Mouse (Mus musculus) lung, adult 2 months (tissue): ENCODE data around the gene Qrich2. TPM values are rescaled to one million over a fixed set of nuclear protein-coding genes. Genes with fewer than 3 reads are reported as not detected.
"Not testable (repeated sequence)": the region's sequence is repeated elsewhere in the genome, so short reads cannot be mapped to it uniquely, and the experiment has no call there.

Experiments
- DNase-seq: peaks from one replicate; pipeline ENCODE4 v3.0.0; 2022
- H3K4me1 ChIP-seq: fragments of 200-500 bp; 2 replicates; pipeline ENCODE4 v1.6.1; 2011; ENCODE audit warnings: low read length; ENCODE audit not compliant: control insufficient read depth, insufficient read depth
- H3K4me3 ChIP-seq: fragments of 200-500 bp; replicated peaks from 2 replicates; pipeline ENCODE3; 2011; ENCODE audit warnings: low read depth, mild to moderate bottlenecking, control low read depth, low read length; ENCODE audit errors: extremely low read depth
- CTCF ChIP-seq: fragments of 200-500 bp; IDR thresholded peaks from 2 replicates; pipeline ENCODE4 v1.5.1; 2011; ENCODE audit warnings: mild to moderate bottlenecking, low read length, control low read depth; ENCODE audit not compliant: insufficient read depth
- POLR2A ChIP-seq: fragments of 200-500 bp; IDR thresholded peaks from 2 replicates; pipeline ENCODE4 v1.6.1; 2011; ENCODE audit warnings: low read depth, mild to moderate bottlenecking, control low read depth, low read length, borderline replicate concordance; ENCODE audit errors: extremely low read depth
- whole genome bisulfite sequencing: fragments of 180-500 bp; shearing (Covaris S2); methylation state at CpG from one replicate; pipeline ENCODE4 v1.1.7; 2018; 5-methylcytosine and 5-hydroxymethylcytosine counted together
- polyA plus RNA-seq: library from polyadenylated mRNA; depleted of rRNA; stranded (reverse); fragments of >200 nt; gene quantifications from 2 replicates; pipeline ENCODE4 v1.2.3, GENCODE M21; 2012

Gene Qrich2
- polyA plus RNA-seq, 1 experiment = 0.11 TPM

DNA sequence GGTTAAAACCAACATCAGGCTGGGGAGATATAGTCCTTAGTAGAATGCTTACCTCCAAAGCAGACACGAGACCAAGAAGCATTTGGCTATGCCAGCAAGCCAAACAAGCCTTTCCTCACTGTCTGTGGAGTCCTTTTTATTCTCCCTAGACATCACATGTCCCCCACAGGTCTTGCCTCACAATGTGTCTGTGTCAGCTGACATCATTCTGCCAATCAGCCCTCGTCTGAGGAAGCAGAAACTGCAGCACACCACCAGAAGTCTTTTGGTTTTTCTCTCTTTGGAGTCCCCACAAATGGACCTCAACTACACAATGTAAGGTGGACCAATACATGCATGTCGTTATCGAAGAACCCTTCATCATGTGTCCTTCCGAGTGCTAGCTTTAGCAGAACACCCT lies 49.0 kb downstream of the Qrich2 start:
- no peak for DNase-seq
- Histone ChIP-seq H3K4me1 (0 out of 2 replicates have a peak, but pooled peaks cover 5% of the 10 kb centered on the region), H3K4me3 (no peak overlapping the region)
- no peak for TF ChIP-seq POLR2A
- no peak for TF ChIP-seq CTCF
- WGBS = 91% methylated on average over 5 of the region's 5 CpGs

DNA sequence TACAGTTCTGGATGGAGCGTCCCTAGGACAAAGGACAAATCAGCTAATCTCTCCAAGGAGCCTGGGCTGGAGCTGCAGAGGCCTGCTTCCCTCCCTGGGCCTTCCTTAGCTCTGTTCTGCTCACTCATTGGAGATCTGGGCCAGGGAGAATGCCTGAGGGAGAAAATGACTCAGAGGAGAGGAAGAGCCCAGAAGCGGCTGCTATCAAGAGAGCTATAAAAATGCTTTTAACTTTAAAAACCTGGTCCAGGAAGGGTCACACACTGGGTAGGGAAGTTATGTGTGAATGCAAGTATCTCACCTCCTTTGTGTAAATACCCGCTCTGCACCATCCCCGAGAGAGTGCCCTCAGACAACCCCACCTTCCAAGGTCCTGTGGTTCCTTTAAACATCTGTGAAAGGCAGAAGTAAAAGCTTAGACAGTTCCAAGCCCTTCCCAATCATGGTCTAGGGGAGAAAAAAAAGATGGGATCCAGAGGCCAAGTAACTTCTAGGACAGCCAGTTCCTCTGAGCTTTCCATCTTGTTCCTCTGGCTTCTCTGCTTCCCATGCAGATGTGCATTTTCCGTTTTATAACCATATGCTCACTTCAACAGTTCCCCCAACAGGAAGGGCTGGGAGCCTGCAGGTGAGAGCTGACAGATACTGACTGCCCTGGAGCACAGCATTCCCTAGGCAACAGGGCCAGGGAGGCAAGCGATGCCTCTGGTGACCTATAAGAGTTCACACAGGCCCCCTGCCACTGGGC lies 49.7 kb downstream of the Qrich2 start:
- DNase-seq = no peak
- Histone ChIP-seq H3K4me1 (0 out of 2 replicates have a peak, but pooled peaks cover 6% of the 10 kb centered on the region), H3K4me3 (no peak overlapping the region)
- TF ChIP-seq POLR2A (no peak), CTCF (no peak)
- WGBS = 77% methylated on average over 6 of the region's 6 CpGs

DNA sequence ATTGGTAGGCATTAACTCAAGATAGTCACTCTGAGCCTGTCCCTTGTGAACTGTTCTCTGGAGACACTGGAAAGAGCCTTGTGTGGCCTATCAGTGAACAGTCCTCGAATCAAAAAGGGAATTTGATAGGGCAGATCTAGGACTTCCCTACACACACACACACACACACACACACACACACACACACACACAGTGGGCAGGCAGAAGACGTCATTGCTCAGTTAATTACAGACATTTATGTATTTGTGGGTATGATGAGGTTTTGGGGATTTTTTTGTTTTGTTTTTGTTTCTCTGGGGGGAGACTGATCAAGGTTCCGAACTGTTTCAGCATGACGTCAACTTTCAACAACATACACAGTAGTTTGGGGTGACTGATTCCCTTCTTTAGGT lies 52.4 kb downstream of the Qrich2 start:
- 0 out of 2 replicates have a peak, but pooled peaks cover 6% of the 10 kb centered on the region for H3K4me1 ChIP-seq
- TF ChIP-seq POLR2A = no peak
- TF ChIP-seq CTCF = no peak
- DNase-seq = no peak
- WGBS = 69% methylated on average over 4 of the region's 4 CpGs
- H3K4me3 ChIP-seq = no peak overlapping the region

DNA sequence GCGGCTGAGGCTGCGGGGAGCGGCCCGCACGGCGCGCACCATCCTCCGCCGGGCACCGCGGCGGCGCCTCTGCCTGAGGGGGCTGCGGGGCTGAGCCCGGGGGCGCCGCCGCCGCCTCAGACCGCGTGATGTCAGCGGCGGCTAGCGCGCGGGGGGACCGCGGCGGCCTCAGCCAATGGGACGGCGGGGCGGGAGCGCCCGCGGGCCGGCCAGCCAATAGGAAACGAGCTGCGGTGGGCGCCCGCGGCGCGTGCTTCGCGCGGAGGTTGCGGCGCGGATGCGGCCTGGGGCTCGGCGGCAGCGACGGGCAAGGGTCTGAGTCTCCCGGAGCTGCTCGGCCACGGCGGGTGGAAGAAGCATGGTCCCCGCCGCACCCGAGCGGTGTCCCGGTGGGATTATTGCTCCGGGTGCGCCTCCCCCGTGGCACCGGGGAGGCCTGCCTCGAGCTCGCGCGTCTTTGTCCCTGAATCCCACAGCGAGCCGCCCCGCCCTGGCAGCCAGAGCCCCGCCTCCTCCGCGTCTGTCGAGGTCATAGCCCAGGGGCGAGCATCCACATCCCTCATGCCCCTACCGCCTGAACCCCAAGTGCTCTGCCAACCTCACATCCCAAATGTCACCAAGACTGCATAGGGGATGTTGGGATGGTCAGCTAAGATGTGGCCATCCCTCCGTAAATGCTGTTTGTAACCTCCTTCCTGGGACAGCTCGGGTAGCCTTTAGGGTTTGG lies 53.0 kb downstream of the Qrich2 start, which contains the start of gene Rnf157:
Gene Rnf157, minus strand, starts transcription at position 129 of the 727 bp plus-strand sequence.
- 2% methylated on average over 81 of the region's 82 CpGs for whole genome bisulfite sequencing
- H3K4me1 ChIP-seq = 0 out of 2 replicates have a peak, but pooled peaks cover 3% of the 10 kb centered on the region
- H3K4me3 ChIP-seq = peak within 1 kb of the TSS; percentile 74
- peak; percentile 79 for DNase-seq
- TF ChIP-seq POLR2A (no peak), CTCF (no peak)

DNA sequence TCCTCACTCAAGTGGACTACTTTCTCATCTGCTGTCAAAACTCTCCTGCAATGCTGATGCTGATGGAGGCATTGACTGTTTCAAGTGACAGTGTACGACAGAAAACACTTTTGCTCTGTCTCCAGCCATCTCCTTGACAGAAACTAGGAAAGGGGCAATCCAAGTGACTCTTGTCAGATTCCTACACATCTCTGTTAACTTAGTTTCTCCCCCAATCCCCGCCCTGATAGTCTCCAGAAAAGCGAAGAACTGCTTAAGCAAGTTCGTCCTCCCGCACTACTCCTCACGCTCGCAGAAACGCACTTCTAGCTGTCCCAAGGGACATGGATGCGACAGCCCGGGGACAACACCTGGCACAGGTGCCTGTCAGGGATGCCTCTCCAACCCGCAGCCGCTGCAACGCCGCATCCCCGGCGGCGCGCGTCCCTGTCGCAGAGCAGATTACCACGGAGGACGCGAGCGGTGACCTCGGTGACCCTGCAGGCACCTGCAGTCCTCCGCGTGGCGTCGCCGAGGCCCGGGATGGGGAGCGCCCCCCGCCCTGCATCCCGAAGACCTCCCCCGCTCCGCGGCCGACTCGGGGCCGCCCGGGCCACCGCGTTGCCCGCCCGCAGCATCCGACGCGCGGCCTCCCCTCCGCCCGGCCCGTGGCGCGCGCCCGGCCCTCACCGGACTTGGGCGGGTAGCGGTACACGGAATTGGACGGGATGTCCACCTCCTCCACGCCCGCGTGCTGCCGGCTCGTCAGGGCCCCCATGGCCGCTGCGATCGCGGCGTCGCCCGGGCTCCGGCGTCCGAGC lies 53.8 kb downstream of the Qrich2 start:
- 2% methylated on average over 58 of the region's 76 CpGs for WGBS
- Histone ChIP-seq H3K4me3 (peak overlapping the region; percentile 74), H3K4me1 (0 out of 2 replicates have a peak, but pooled peaks cover 3% of the 10 kb centered on the region)
- no peak for DNase-seq
- no peak for TF ChIP-seq CTCF
- TF ChIP-seq POLR2A = no peak

DNA sequence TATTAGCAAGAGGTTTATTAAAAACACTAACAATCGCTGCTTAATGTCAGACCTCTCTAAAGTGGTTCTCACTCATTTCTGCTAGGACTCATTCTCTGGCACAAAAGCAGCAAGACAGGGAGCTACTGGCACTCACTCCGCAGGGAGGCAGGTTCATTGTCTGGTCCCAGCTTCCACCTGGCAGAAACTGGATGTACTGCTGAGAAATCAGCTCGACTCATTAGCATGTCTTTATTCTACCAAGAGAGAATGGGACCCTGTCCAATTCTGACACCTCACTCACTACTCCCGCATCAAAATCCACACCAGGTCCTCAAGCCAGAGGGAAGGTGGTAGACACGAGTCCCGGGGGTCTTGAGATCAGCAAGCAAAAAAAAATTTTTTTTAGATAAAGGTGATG lies 54.5 kb downstream of the Qrich2 start:
- TF ChIP-seq CTCF = no peak
- TF ChIP-seq POLR2A = no peak
- 55% methylated on average over 6 of the region's 6 CpGs for WGBS
- H3K4me3 ChIP-seq = no peak overlapping the region
- no peak for DNase-seq
- H3K4me1 ChIP-seq = 0 out of 2 replicates have a peak, but pooled peaks cover 3% of the 10 kb centered on the region

DNA sequence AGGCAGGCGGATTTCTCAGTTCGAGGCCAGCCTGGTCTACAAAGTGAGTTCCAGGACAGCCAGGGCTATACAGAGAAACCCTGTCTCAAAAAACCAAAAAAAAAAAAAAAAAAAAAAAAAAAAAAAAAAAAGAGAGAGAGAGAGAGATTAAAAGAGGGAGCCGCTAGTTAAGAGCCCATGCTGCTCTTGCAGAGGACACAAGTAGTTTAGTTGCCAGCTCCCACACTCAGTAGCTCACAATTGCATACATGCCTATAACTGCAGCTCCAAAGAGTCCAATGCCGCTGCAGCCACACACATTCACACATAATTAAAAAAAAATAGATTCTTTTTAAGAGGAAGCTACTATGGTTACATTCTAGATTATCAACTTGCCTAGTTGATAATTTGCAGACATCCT lies 55.6 kb downstream of the Qrich2 start:
- DNase-seq, H3K4me1 ChIP-seq, H3K4me3 ChIP-seq: not testable (repeated sequence)
- WGBS = 87% methylated on average over 4 of the region's 4 CpGs

DNA sequence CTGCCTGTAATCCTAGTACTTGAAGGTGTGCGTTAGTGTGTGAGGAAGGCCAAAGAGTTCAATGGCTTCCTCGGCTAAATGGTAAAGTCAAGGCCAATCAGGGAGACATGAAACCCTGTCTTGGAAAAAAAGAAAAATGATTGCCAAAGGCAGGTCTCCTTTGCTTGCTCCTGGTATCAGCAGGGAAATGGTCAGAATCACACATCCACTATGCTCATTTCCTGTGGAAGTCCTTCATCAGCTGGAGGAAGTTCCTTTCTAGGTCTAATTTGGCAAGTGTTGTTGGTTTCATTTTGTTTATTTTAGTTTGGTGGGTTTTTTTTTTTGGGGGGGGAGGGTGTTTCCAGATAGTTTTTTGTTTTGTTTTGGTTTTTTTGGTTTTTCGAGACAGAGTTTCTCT lies 57.0 kb downstream of the Qrich2 start:
- DNase-seq = no peak
- TF ChIP-seq CTCF = no peak
- TF ChIP-seq POLR2A = no peak
- no peak overlapping the region for H3K4me3 ChIP-seq
- H3K4me1 ChIP-seq = 0 out of 2 replicates have a peak, but pooled peaks cover 3% of the 10 kb centered on the region
- WGBS = 65% methylated on average over 3 of the region's 3 CpGs

DNA sequence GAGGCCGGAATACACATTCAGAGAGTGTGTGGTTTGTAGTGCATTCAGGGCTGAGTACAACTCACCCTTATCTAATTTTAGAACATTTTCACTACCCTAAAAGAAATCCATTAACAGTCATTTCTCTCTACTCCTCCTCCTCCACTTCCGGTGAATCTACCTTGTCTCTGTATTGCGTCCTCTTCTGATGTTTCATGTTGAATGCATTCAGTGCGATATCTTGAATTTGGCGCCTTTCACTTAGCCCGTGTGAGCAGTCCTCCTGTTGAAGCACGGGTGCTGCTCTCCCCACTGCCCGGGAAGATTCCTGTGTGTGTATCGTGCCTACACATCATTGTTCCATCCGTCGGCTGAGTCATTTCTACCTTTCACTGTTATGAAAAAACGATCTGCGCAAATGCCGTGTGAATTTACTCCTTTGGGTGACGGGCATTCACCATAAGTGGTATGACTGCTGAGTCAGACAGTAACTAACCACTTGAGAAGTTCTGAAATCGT lies 59.8 kb downstream of the Qrich2 start:
- 83% methylated on average over 16 of the region's 16 CpGs for WGBS
- no peak for DNase-seq
- H3K4me1 ChIP-seq = no peaks in the 10 kb centered on the region
- TF ChIP-seq CTCF = no peak
- no peak for TF ChIP-seq POLR2A
- no peak overlapping the region for H3K4me3 ChIP-seq
